In the genomic region with DNA sequence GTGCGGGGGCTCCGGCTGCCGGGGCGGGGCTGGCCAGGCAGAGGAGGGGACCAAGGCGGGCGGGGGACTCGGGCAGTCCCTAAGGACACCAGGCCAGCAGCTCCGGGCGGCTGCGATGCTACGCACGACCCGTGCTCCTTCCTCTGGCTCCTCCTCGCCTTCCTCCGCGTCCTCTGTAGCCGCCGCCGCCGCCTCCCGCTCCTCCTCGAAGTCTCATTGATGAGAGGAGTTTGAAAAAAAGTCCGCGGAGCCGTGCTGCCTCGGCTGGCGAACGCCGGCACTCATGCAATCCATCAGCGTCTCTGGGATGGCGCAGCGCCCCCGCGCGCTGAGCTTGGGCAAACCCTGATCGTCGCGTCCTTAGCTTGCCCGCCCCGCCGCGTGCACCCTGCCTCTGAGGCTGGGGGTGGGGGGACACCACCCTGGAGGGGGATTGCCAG, we compare ENCODE assay signal across 8 mouse cellular contexts. TPM values are rescaled to one million over a fixed set of nuclear protein-coding genes. Genes with fewer than 3 reads are reported as not detected.
DNase-seq lines count a peak whose midpoint lies in the region; ATAC-seq and TF ChIP-seq lines count a peak whose summit lies in the region.

A gene (minus strand): TSS at position 218 of the 440 bp plus-strand sequence.

- TF ChIP-seq POLR2A in thymus, adult 2 months (IDR thresholded peaks at IDR 0.05; ENCODE audit: control insufficient read depth, extremely low read depth, insufficient read depth, low read length, poor library complexity), result no peak

- H3K36me3 ChIP-seq in forebrain, embryonic 14.5 days (ENCODE audit: control insufficient read depth, insufficient read depth, low read length), result no peaks in the 10 kb centered on the region
- H3K36me3 ChIP-seq in heart, postnatal 0 days (replicated peaks; ENCODE audit: control insufficient read depth, insufficient read depth, low read length), result no peaks in the 10 kb centered on the region
- H3K36me3 ChIP-seq in liver, embryonic 13.5 days, result no peaks in the 10 kb centered on the region
- H3K36me3 ChIP-seq in neural tube, embryonic 12.5 days, result no peaks in the 10 kb centered on the region
- no peaks in the 10 kb centered on the region for H3K36me3 ChIP-seq in thymus, adult 2 months (ENCODE audit: control insufficient read depth, insufficient read depth, low read length)

- no peak for TF ChIP-seq EP300 in heart, postnatal 0 days (IDR thresholded peaks at IDR 0.05; ENCODE audit: low read depth)

- H3K9me3 ChIP-seq in forebrain, embryonic 14.5 days (replicated peaks; ENCODE audit: control insufficient read depth, low read length), result no peaks in the 10 kb centered on the region
- H3K9me3 ChIP-seq in heart, postnatal 0 days (replicated peaks; ENCODE audit: control insufficient read depth, low read length), result no peaks in the 10 kb centered on the region
- H3K9me3 ChIP-seq in liver, embryonic 13.5 days (replicated peaks), result no peaks in the 10 kb centered on the region
- H3K9me3 ChIP-seq in neural tube, embryonic 12.5 days, result no peaks in the 10 kb centered on the region

- H3K9ac ChIP-seq in forebrain, embryonic 14.5 days (ENCODE audit: low read length), result peak within 1 kb of the TSS; percentile 73
- H3K9ac ChIP-seq in heart, postnatal 0 days (replicated peaks; ENCODE audit: low read depth, low read length), result peak within 1 kb of the TSS; percentile 31
- H3K9ac ChIP-seq in liver, embryonic 13.5 days, result peak within 1 kb of the TSS; percentile 33; the same call in 1 of the 2 replicates
- peak within 1 kb of the TSS; percentile 68 for H3K9ac ChIP-seq in neural tube, embryonic 12.5 days

- peak; percentile 64 for ATAC-seq in cerebellum, adult (ENCODE audit: insufficient number of reproducible peaks, low FRiP score, low TSS enrichment)
- peak; percentile 87 for ATAC-seq in forebrain, embryonic 14.5 days
- peak; percentile 83 for ATAC-seq in heart, postnatal 0 days (ENCODE audit: insufficient read depth, low read depth)
- ATAC-seq in liver, embryonic 13.5 days (ENCODE audit: low read depth), result peak; percentile 41; the same call in 1 of the 2 replicates
- ATAC-seq in neural tube, embryonic 12.5 days (ENCODE audit: low FRiP score, low read depth), result peak; percentile 76

- peak within 1 kb of the TSS; percentile 92 for H3K27ac ChIP-seq in forebrain, embryonic 14.5 days (ENCODE audit: low read depth, low read length)
- H3K27ac ChIP-seq in heart, postnatal 0 days (ENCODE audit: low read depth), result peak within 1 kb of the TSS; percentile 56
- H3K27ac ChIP-seq in liver, embryonic 13.5 days, result no peak within 1 kb of the TSS
- H3K27ac ChIP-seq in neural tube, embryonic 12.5 days, result peak within 1 kb of the TSS; percentile 38; the same call in 1 of the 2 replicates
- no peak within 1 kb of the TSS for H3K27ac ChIP-seq in thymus, adult 2 months (ENCODE audit: control insufficient read depth, insufficient read depth, low read length)

- peak within 1 kb of the TSS; percentile 93 for H3K4me2 ChIP-seq in forebrain, embryonic 14.5 days (ENCODE audit: low read length)
- H3K4me2 ChIP-seq in heart, postnatal 0 days (ENCODE audit: low read depth, low read length), result peak within 1 kb of the TSS; percentile 84
- H3K4me2 ChIP-seq in liver, embryonic 13.5 days, result peak within 1 kb of the TSS; percentile 68
- H3K4me2 ChIP-seq in neural tube, embryonic 12.5 days (replicated peaks), result peak within 1 kb of the TSS; percentile 71

- WGBS in forebrain, embryonic 14.5 days, result 0% methylated on average over 40 of the region's 42 CpGs
- under 1% methylated on average over 41 of the region's 42 CpGs for WGBS in heart, postnatal 0 days
- 1% methylated on average over 40 of the region's 42 CpGs for WGBS in liver, embryonic 13.5 days (ENCODE audit: insufficient replicate concordance)
- 1% methylated on average over 42 of the region's 42 CpGs for WGBS in neural tube, embryonic 12.5 days
- 2% methylated on average over 41 of the region's 42 CpGs for WGBS in thymus, adult 2 months

- H3K4me1 ChIP-seq in forebrain, embryonic 14.5 days (ENCODE audit: control insufficient read depth, insufficient read depth, low read length), result peaks cover 27% of the 10 kb centered on the region
- H3K4me1 ChIP-seq in heart, postnatal 0 days (ENCODE audit: control insufficient read depth, insufficient read depth), result peaks cover 8% of the 10 kb centered on the region; the same call in 1 of the 2 replicates
- H3K4me1 ChIP-seq in liver, embryonic 13.5 days (replicated peaks), result 0 out of 2 replicates have a peak, but pooled peaks cover 5% of the 10 kb centered on the region
- peaks cover 45% of the 10 kb centered on the region for H3K4me1 ChIP-seq in neural tube, embryonic 12.5 days
- 0 out of 2 replicates have a peak, but pooled peaks cover 2% of the 10 kb centered on the region for H3K4me1 ChIP-seq in thymus, adult 2 months (replicated peaks; ENCODE audit: control insufficient read depth, insufficient read depth, low read length)

- peak; percentile 93 for DNase-seq in 3T3-L1 (ENCODE audit: low read depth, low spot score)
- DNase-seq in forebrain, embryonic 14.5 days (ENCODE audit: low spot score), result peak; percentile 97
- peak; percentile 66 for DNase-seq in heart, postnatal 0 days (ENCODE audit: low spot score)
- DNase-seq in kidney, postnatal 36 days, result peak; percentile 77 to 86
- DNase-seq in liver, embryonic 13.5 days, result peak; percentile 15
- peak; percentile 56 for DNase-seq in thymus, adult 2 months

- H3K4me3 ChIP-seq in forebrain, embryonic 14.5 days (ENCODE audit: low read depth, low read length), result peak within 1 kb of the TSS; percentile 53
- H3K4me3 ChIP-seq in heart, postnatal 0 days (ENCODE audit: low read depth, low read length), result peak within 1 kb of the TSS; percentile 53
- peak within 1 kb of the TSS; percentile 49 for H3K4me3 ChIP-seq in liver, embryonic 13.5 days (replicated peaks)
- peak within 1 kb of the TSS; percentile 56 for H3K4me3 ChIP-seq in neural tube, embryonic 12.5 days
- peak within 1 kb of the TSS; percentile 24 for H3K4me3 ChIP-seq in thymus, adult 2 months (ENCODE audit: control insufficient read depth, insufficient read depth, low read length)

- peak; percentile 72 for TF ChIP-seq CTCF in heart, postnatal 0 days (IDR thresholded peaks at IDR 0.05; ENCODE audit: low read depth)
- TF ChIP-seq CTCF in thymus, adult 2 months (IDR thresholded peaks at IDR 0.05; ENCODE audit: borderline replicate concordance, control insufficient read depth, extremely low read depth, insufficient read depth, low read length, poor library complexity), result peak; percentile 28; the same call in 1 of the 2 replicates

- H3K27me3 ChIP-seq in forebrain, embryonic 14.5 days (replicated peaks; ENCODE audit: control insufficient read depth, insufficient read depth, low read length), result no peaks in the 10 kb centered on the region
- peaks cover 59% of the 10 kb centered on the region for H3K27me3 ChIP-seq in heart, postnatal 0 days (ENCODE audit: control insufficient read depth, insufficient read depth, low read length)
- peaks cover 77% of the 10 kb centered on the region for H3K27me3 ChIP-seq in liver, embryonic 13.5 days
- H3K27me3 ChIP-seq in neural tube, embryonic 12.5 days (replicated peaks), result no peaks in the 10 kb centered on the region; the same call in 1 of the 2 replicates
- peaks cover 11% of the 10 kb centered on the region; the same call in 1 of the 2 replicates for H3K27me3 ChIP-seq in thymus, adult 2 months (ENCODE audit: control insufficient read depth, insufficient read depth, low read length)

RNA-seq across cellular contexts. Expression of the gene that starts here (rescaled TPM):
- 3.3 and 4.1 TPM in 2 replicates for polyA plus RNA-seq in forebrain, embryonic 14.5 days (2014; fragmentation: Nextera tagmentation; extraction: Ambion mirVana)
- 5.2 and 14.7 TPM in 2 replicates for total RNA-seq in heart, postnatal 0 days (2014; rRNA removed; ENCODE audit: low replicate concordance)
- polyA plus RNA-seq in heart, postnatal 0 days (2015; fragmentation: Nextera tagmentation; extraction: Ambion mirVana), result 0.60 and 0.93 TPM in 2 replicates
- polyA plus RNA-seq in liver, embryonic 13.5 days (2015; fragmentation: Nextera tagmentation; extraction: Ambion mirVana), result 0.22 and 0.75 TPM in 2 replicates
- 5.6 and 6.6 TPM in 2 replicates for polyA plus RNA-seq in neural tube, embryonic 12.5 days (2016; fragmentation: Nextera tagmentation; extraction: Ambion mirVana)
- 1.6 and 2.4 TPM in 2 replicates for polyA plus RNA-seq in thymus, adult 2 months (2012; rRNA removed)

Comparison
In these comparisons a context has a peak if more than half of its experiments do, and no peak if none do; other contexts are left out.
1. Peak in DNase-seq, ATAC-seq, H3K4me3 ChIP-seq, H3K9ac ChIP-seq and H3K4me2 ChIP-seq in liver, embryonic 13.5 days; RNA of the gene not detected or under 1 TPM.
2. DNase-seq: peak in every context shown above with its lines; median percentile 97 in forebrain, embryonic 14.5 days; 93 in 3T3-L1; 82 in kidney, postnatal 36 days; 66 in heart, postnatal 0 days; 56 in thymus, adult 2 months; 15 in liver, embryonic 13.5 days.
3. H3K27ac ChIP-seq: peak in forebrain, embryonic 14.5 days (single experiment), heart, postnatal 0 days (single experiment) and neural tube, embryonic 12.5 days (single experiment); none in liver, embryonic 13.5 days (single experiment) and thymus, adult 2 months (single experiment).
4. Peak in every context shown above with its lines, with median percentiles within 50 percentile points of each other: ATAC-seq, H3K4me2 ChIP-seq, H3K4me3 ChIP-seq and H3K9ac ChIP-seq.